Mouse (Mus musculus): Measurements from ENCODE around the gene Gramd4.
A peak's percentile ranks its signal among the peaks of the same experiment; 100 is the strongest.

The Gramd4 gene

DNA sequence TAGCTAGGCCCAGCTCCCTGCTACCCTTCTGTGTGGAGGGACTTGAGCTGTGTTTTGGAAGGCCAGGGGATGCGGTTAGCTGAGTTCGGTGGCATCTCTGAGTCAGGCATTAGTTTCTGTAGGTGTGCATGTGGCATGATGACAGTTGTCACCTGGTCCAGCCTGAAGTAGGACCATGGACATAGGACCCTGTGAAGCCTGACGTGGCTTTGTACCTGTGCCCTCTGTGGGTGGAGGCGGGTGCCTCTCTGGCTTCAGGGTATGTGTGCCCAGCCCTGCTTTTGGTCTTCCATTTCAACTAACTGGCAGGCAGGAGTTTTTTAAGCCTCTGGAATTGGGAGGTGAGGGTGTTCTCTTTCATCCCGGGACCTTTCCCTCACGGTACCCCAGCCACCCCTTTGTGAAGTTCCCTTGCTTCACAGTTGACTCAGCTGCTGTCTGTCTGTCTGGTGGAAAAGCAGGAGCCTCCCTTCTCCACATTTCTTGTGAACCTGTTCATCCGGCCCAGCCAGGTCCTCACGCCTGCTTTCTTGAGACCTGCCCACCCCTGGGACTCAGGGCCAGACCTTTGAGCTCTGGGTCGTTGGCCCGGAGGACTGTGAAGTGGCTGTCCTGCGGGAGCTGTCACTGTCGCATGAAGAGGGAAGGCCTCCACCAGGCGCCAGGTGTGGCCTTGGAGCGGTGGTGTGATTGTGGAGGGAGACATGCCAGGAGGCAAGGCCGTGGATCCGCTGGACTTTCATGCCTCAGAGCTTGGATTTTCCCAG is 16.9 kb downstream of the Gramd4 start:
- DNase-seq, result peak; percentile 51 to 57

DNA sequence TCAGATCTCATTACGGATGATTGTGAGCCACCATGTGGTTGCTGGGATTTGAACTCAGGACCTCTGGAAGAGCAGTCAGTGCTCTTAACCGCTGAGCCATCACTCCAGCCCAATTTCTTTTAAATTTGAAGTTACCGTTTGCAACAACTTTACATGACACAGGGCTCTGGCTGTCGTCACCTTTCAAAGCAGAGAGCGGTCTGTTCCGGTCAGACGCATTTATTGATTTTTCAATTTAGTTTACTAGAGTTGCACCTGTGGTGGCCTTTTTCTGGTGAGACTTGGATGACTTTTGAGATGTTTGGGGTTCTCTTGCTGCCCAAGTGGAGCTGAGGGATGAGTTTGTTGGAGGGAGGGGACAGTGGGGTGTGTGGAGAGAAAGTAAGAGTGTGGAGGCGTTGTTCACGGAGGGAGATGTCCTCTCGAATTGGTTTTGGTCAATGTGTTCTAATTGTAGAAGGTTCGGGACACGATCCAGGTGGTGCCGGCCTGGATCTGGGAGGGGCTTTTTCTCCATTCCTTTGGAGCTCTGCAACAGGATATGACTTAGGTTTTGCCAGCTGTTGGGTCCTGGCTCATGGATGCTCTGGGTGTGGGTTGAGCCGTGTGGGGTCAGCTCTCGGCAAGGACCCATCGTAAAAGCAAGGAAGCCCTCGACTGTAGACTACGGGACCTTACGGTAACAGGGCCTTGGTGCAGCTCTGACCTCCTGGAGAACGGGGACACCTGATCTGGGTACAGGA is 18.0 kb downstream of the Gramd4 start:
- DNase-seq, result no peak

GRCm38 (mm10) chr15:86076048-86076315 is 18.5 kb downstream of the Gramd4 start:
- peak in 1 of 2 experiments; percentile 52 for DNase-seq

GRCm38 (mm10) chr15:86076378-86076777 is 18.9 kb downstream of the Gramd4 start:
- DNase-seq, result peak; percentile 51 to 65

DNA sequence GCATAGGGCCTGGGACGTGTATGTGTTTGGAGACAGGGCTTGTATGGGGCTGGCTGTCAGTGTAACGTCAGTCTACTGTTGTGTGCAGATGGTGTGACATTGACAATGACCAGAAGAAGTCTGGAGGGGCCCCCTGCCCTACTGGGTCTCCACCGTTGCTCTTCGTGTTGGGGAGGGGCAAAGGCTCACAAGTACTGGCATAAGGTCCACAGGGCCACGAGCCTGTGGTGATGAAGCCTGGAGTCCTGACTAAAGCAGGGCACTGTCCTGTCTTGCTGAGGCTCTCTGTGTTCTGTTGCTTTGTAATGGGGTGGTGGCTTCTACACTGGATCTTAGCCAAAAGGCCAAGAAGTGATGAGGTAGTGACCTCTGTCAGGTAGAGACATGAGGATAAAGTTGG is 20.4 kb downstream of the Gramd4 start:
- no peak for DNase-seq

DNA sequence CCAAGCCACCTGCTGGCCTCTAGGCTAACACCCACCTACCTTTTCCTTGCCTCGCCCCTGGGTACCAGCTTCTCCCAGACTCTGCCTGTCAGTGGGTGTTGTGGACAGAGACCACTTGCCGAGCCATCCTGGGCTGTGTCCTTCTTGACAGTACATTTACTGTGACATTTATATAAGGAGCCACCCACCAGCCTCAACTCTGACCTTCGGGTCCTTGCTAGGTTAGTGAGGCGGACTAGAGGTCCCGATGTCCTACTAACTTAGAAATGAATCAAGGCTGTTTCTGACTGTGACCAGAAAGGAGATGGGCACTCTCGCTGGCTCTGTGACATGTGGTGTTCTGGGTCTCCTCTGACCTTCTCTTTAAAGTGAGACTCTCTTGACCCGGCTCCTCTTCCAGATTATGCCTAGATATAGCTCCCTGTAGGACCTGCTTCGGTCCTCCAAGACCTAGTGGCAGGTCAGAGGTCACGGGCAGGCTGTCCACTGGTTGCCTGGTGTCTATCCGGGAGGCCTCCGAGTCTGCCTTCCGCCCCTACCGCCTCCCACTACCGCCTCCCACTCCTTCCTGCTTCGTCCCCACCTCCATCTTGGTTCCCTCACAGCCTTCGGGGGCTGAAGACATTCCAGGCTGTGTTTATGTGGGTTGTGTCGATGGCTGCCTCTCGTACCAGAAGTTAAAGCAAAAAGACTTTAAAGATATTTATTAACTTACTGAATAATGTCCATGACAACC is 21.2 kb downstream of the Gramd4 start:
- peak; percentile 62 to 70 for DNase-seq

DNA sequence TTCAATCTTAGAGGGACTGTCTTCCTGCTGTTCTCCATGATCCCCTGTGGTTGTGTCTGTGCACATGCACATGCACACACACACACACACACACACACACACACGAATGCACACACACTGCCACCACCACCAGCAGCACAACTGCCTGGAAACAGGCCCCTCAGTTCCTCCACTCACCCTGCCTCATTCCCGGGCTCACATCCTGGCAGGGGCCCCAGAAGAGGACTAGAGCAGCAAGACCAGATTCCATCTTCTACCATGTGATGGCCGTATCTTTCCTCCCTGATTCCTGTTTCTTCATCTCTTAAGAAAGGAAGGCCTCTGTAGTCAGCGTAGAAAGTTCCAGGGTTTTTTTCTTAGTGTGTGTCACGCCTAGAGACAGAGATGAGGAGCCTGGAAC is 22.0 kb downstream of the Gramd4 start:
- DNase-seq, result peak in 1 of 2 experiments; percentile 47

GRCm38 (mm10) chr15:86079876-86080275 is 22.4 kb downstream of the Gramd4 start:
- DNase-seq, result peak; percentile 78 to 87

GRCm38 (mm10) chr15:86080408-86080807 is 22.9 kb downstream of the Gramd4 start:
- no peak for DNase-seq

DNA sequence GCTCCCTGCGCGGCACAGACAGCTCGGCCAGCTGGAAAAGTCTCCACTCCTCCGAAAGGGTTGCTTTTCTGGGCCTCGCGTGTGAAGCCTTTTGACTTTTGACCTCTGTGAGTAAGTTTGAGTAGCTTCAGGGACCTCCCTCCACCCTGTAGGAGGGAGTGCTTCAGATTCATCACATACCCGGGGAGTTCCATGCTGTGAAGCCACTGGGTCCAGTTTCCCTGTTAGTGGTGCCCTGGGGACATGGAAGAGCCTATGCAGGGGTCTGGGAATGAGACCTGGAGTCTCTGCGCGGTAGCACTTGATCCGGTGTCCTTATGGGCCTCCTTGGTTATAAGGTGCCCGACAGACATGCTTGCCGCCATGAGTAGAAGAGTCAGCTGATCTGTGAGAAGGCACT is 24.2 kb downstream of the Gramd4 start:
- no peak for DNase-seq

DNA sequence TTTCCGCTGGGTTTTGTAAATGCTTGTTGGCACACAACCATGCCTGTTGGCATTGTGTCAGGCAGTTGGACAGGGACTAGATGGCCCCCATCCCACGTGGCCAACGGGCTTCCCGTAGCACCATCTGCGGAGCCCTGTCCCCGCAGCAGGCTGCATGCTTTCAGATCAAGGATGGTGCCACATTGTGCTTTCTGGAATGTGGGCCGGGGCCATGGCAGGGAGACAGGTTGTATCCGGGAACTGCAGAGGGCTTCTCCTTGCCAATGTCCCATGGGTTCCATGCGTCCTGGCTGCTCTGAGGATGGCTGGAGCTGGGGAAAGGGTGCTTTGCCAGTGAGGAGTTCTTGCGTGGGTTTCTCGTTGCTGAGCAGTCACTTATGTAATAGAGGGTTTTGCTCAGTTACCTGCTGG is 25.1 kb downstream of the Gramd4 start:
- no peak for DNase-seq

- peak in 1 of 2 experiments; percentile 58 for DNase-seq
Observed at GRCm38 (mm10) chr15:86083261-86083741, 25.8 kb downstream of the Gramd4 start.

- DNase-seq, result peak; percentile 74 to 87
Observed at GRCm38 (mm10) chr15:86085301-86086225, 28.1 kb downstream of the Gramd4 start.

DNA sequence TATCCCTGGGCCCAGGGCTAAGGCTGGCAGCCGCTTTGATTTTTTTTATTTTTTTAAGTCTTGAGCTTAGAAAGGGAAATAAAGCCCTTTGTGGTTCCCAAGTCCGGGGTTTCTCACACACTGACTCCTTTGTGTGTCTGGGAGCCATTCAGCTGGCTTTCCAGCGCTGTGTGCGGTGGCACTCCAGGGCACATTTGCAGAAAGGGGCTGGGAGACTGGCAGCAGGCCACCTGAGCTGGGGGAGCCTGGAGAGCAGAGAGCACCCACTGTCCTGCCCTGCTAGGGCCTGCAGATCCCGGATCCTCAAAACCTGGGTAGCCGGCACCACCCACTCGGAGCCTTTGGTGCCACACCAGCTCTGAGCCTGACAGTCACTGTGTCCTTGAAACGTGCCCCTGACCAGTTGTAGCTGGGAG is 28.8 kb downstream of the Gramd4 start:
- DNase-seq, result peak in 1 of 2 experiments; percentile 68

GRCm38 (mm10) chr15:86087591-86088149 is 30.2 kb downstream of the Gramd4 start:
- DNase-seq, result no peak

GRCm38 (mm10) chr15:86088266-86088790 is 30.8 kb downstream of the Gramd4 start:
- DNase-seq, result no peak

DNA sequence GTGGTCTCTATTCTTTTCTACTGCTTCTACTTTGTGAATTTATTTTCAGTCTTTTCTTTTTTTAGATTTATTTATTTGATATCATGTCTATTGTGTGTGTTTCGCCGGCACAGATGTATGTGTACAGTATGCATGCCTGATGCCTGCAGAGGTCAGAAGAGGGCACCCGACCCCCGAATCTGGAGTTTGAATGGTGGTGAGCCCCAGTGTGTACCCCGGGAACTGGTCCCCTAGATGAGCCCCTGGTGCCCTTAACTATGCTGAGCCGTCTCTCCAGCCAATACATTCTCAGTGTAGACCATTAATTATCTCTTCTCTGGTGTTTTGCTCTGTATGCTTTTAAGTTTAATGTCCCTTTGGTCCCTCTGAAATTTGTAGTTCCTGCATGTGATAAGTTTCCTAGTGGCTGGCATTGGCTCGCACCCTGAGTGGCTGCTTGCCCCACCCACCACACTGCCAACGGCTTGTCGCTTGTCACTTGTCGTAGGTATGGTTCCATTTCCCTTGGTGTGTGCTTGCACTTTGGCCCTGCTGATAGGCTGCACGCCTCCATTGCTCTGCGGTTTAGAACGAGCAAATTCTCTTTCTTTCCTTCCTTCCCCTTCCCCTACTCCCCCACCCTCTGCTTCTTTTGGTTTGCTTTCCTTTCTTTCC is 31.7 kb downstream of the Gramd4 start:
- DNase-seq, result no peak

GRCm38 (mm10) chr15:86089991-86090529 is 32.6 kb downstream of the Gramd4 start:
- DNase-seq, result peak; percentile 80 to 93

DNA sequence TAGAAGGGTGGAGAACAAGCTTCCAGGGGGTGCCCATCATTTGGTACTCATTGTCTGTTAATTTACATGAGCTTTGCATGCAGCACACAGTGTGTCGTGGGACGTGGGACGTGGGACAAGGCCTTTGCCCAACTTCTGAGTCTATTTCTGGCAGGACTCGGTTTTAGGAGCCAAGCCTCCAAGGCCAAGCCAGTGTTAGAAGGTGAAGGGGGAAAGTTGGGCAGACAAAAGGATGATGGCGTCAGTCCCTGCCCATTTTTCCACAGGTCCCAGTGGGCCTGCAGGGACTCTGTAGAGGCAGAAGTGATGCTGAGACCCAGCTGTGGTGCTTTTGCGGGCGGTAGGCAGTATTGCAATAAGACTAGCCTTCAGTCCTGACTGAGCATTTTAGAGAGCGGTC is 33.1 kb downstream of the Gramd4 start:
- DNase-seq, result no peak

DNA sequence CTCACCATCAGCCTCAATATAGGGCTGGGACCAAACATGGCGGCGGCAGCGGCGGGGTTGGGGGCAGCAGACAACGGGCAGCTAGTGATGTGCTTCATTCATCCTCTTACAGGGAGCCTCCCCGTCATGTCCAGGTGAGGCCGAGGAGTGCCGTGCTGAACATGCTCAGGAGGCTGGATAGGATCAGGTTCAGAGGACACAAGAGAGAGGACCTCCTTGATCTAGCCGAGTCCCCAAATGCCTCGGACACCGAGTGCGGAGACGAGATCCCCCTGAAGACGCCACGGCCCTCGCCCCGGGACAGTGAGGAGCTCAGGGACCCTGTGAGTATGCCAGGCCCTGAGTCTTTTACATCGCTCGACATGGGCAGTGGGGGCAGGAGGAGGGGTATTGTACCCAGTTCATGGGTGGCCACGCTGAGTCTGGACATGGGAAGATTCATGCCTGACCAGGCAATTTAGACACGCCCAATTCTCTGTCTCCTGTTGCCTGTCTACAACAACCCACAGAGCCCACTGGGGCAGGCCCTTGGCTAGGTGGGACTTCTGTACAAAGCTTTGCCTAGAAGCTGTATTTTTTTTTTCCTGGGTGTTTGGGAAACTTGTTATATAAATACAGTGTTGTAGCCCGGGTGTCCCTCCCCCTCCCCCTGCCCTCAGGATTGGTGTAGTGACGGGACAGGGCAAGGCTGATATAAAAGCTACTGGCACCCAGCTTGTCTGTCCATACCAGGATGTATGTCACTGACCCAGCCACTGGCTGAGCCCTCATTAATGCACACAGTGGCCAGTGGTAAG is 33.9 kb downstream of the Gramd4 start:
- peak in 1 of 2 experiments; percentile 43 for DNase-seq

Measured in kidney, postnatal 36 days (tissue).